Mouse (Mus musculus) liver, embryonic 15.5 days (tissue): ENCODE data around the gene Wipi1. TPM values are rescaled to one million over a fixed set of nuclear protein-coding genes. Genes with fewer than 3 reads are reported as not detected.

Experiments
- ATAC-seq: fragments of 200-750 bp; cut with Nextera tagmentation; 2 replicates; pipeline ENCODE4 v1.8.0; 2017; ENCODE audit warnings: moderate number of reproducible peaks, mild to moderate bottlenecking, moderate library complexity; ENCODE audit not compliant: insufficient read depth
- H3K27ac ChIP-seq: fragments of 300-500 bp; sonication (generic); replicated peaks from 2 replicates; pipeline ENCODE4 v1.5.1; 2015; ENCODE audit warnings: mild to moderate bottlenecking, inconsistent platforms
- H3K27me3 ChIP-seq: fragments of 300-500 bp; sonication (generic); 2 replicates; pipeline ENCODE4 v1.6.1; 2015; ENCODE audit warnings: mild to moderate bottlenecking, inconsistent platforms
- H3K36me3 ChIP-seq: fragments of 300-500 bp; sonication (generic); replicated peaks from 2 replicates; pipeline ENCODE4 v1.6.1; 2015; ENCODE audit warnings: moderate library complexity, mild to moderate bottlenecking, inconsistent platforms
- H3K4me1 ChIP-seq: fragments of 300-500 bp; sonication (generic); replicated peaks from 2 replicates; pipeline ENCODE4 v1.6.1; 2015; ENCODE audit warnings: inconsistent platforms
- H3K4me2 ChIP-seq: fragments of 300-500 bp; sonication (generic); 2 replicates; pipeline ENCODE4 v1.6.1; 2015; ENCODE audit warnings: moderate library complexity, mild to moderate bottlenecking, inconsistent platforms
- H3K4me3 ChIP-seq: fragments of 300-500 bp; sonication (generic); replicated peaks from 2 replicates; pipeline ENCODE4 v1.5.1; 2015; ENCODE audit warnings: mild to moderate bottlenecking, inconsistent platforms
- H3K9ac ChIP-seq: fragments of 300-500 bp; sonication (generic); 2 replicates; pipeline ENCODE4 v1.6.1; 2015; ENCODE audit warnings: moderate library complexity, mild to moderate bottlenecking, inconsistent platforms
- H3K9me3 ChIP-seq: fragments of 300-500 bp; sonication (generic); replicated peaks from 2 replicates; pipeline ENCODE4 v1.6.1; 2016; ENCODE audit warnings: inconsistent platforms
- WGBS: fragments of 180-500 bp; shearing (Covaris S2); methylation state at CpG from one replicate; pipeline ENCODE4 v1.1.7; 2015; ENCODE audit warnings: mixed read lengths; ENCODE audit not compliant: insufficient replicate concordance; 5-methylcytosine and 5-hydroxymethylcytosine counted together
- polyA plus RNA-seq: library from polyadenylated mRNA; unstranded; fragments of >200 nt; fragmentation: Nextera tagmentation; extraction: Ambion mirVana; gene quantifications from 2 replicates; pipeline ENCODE4 v1.2.1, GENCODE M21; 2015

Gene Wipi1
- polyA plus RNA-seq, 1 experiment from 2014 or later = 25.9 TPM

GRCm38 (mm10) chr11:109539290-109539689 lies 72.5 kb downstream of the Wipi1 start:
- no peak overlapping the region for H3K4me2 ChIP-seq
- H3K9ac ChIP-seq = no peak overlapping the region
- H3K27ac ChIP-seq = no peak overlapping the region
- no peak for ATAC-seq
- 62% methylated on average over 6 of the region's 6 CpGs for WGBS
- H3K27me3 ChIP-seq = no peaks in the 10 kb centered on the region
- H3K9me3 ChIP-seq = no peaks in the 10 kb centered on the region
- H3K36me3 ChIP-seq = no peaks in the 10 kb centered on the region
- no peak overlapping the region for H3K4me3 ChIP-seq
- H3K4me1 ChIP-seq = peaks cover 52% of the 10 kb centered on the region

DNA sequence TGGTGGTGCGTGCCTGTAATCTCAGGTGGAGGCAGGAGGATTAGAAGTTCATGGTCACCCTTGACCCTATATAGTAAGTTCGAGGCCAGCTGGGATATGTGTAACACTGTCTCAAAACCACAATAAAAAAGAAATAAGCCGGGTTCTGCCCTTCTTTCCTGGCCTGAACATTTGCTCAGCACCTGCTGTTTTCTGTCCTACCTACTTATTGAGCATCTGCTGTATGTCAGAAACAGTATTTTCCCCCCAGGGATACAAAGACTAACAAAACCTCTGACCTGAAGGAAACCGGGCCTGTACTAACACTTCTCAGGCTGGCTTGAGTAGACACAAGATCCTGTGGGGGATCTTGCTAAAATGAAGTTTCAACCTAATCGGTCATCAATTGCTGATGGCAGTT lies 74.8 kb downstream of the Wipi1 start:
- H3K4me3 ChIP-seq = no peak overlapping the region
- ATAC-seq = no peak
- H3K27ac ChIP-seq = no peak overlapping the region
- no peaks in the 10 kb centered on the region for H3K27me3 ChIP-seq
- no peaks in the 10 kb centered on the region for H3K9me3 ChIP-seq
- WGBS = 71% methylated on average over 5 of the region's 5 CpGs
- no peak overlapping the region for H3K4me2 ChIP-seq
- peaks cover 38% of the 10 kb centered on the region for H3K4me1 ChIP-seq
- no peak overlapping the region for H3K9ac ChIP-seq
- no peaks in the 10 kb centered on the region for H3K36me3 ChIP-seq

- H3K4me1 ChIP-seq = peaks cover 28% of the 10 kb centered on the region
- no peak for ATAC-seq
- WGBS = 81% methylated on average over 6 of the region's 6 CpGs
Observed at GRCm38 (mm10) chr11:109535966-109536365, 75.8 kb downstream of the Wipi1 start.

DNA sequence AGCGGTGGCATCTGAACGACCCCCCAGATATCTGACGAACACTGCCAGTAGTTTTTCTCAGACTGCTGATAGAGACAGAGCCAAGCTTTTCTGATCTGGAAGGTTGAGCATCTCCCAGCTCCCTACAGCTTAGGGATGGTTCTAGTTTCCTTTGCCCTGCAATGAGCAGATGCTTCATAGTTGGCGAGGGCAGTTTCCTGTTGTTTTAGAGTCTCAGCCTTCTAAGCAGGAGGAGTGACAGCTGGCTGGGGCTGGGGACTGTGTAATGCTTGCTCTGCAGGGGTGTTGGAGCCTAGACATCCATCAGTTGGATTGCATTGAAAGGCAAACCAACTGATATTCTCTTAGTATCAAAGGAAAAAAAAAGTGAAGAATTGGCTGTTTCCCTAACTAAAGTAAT lies 81.7 kb downstream of the Wipi1 start:
- no peaks in the 10 kb centered on the region for H3K27me3 ChIP-seq
- H3K4me2 ChIP-seq = no peak overlapping the region
- no peaks in the 10 kb centered on the region for H3K4me1 ChIP-seq
- no peak overlapping the region for H3K4me3 ChIP-seq
- H3K27ac ChIP-seq = no peak overlapping the region
- no peak for ATAC-seq
- no peaks in the 10 kb centered on the region for H3K9me3 ChIP-seq
- H3K36me3 ChIP-seq = no peaks in the 10 kb centered on the region
- 75% methylated on average over 4 of the region's 4 CpGs for WGBS
- no peak overlapping the region for H3K9ac ChIP-seq

More at GRCm38 (mm10) chr11:109535966-109536365, 75.8 kb downstream of the Wipi1 start:
- Histone ChIP-seq H3K9ac (no peak overlapping the region), H3K4me2 (no peak overlapping the region), H3K36me3 (no peaks in the 10 kb centered on the region), H3K27me3 (no peaks in the 10 kb centered on the region), H3K9me3 (no peaks in the 10 kb centered on the region), H3K4me3 (no peak overlapping the region), H3K27ac (no peak overlapping the region)

- Histone ChIP-seq H3K27me3 (no peaks in the 10 kb centered on the region), H3K4me3 (no peak overlapping the region), H3K27ac (no peak overlapping the region), H3K9ac (no peak overlapping the region), H3K36me3 (no peaks in the 10 kb centered on the region), H3K9me3 (no peaks in the 10 kb centered on the region), H3K4me2 (no peak overlapping the region), H3K4me1 (peaks cover 7% of the 10 kb centered on the region; the same call in 1 of the 2 replicates)
- 76% methylated on average over 4 of the region's 4 CpGs for WGBS
- no peak for ATAC-seq
Observed at GRCm38 (mm10) chr11:109525571-109525970, 86.2 kb downstream of the Wipi1 start.

GRCm38 (mm10) chr11:109524869-109525268 lies 86.9 kb downstream of the Wipi1 start:
- H3K4me1 ChIP-seq = peaks cover 10% of the 10 kb centered on the region; the same call in 1 of the 2 replicates
- no peak overlapping the region for H3K4me3 ChIP-seq
- 39% methylated on average over 5 of the region's 5 CpGs for WGBS
- H3K9me3 ChIP-seq = no peaks in the 10 kb centered on the region
- ATAC-seq = no peak
- H3K9ac ChIP-seq = no peak overlapping the region
- no peaks in the 10 kb centered on the region for H3K36me3 ChIP-seq
- no peaks in the 10 kb centered on the region for H3K27me3 ChIP-seq
- H3K4me2 ChIP-seq = no peak overlapping the region
- H3K27ac ChIP-seq = no peak overlapping the region

Other genes with a start within 250 kb of the Wipi1 start
- gene Gna13, start 249.1 kb downstream of the Wipi1 start, polyA plus RNA-seq = 13.3 and 14.7 TPM in 2 replicates
- gene 9930022D16Rik, start 198.1 kb downstream of the Wipi1 start, polyA plus RNA-seq = not detected in 2 replicates
- gene Amz2, start 186.0 kb downstream of the Wipi1 start, polyA plus RNA-seq = 10.8 and 11.1 TPM in 2 replicates
- gene Arsg, start 138.6 kb downstream of the Wipi1 start, polyA plus RNA-seq = 3.4 and 3.7 TPM in 2 replicates
- 38.9 and 39.1 TPM in 2 replicates for gene Slc16a6, start 138.4 kb downstream of the Wipi1 start, polyA plus RNA-seq
- 108 and 113 TPM in 2 replicates for gene Prkar1a, start 37.4 kb upstream of the Wipi1 start, polyA plus RNA-seq
- gene Fam20a, start 110.3 kb upstream of the Wipi1 start, polyA plus RNA-seq = 6.7 and 8.6 TPM in 2 replicates
- not detected in 2 replicates for gene 1700012B07Rik, start 216.1 kb upstream of the Wipi1 start, polyA plus RNA-seq